In the genomic region with DNA sequence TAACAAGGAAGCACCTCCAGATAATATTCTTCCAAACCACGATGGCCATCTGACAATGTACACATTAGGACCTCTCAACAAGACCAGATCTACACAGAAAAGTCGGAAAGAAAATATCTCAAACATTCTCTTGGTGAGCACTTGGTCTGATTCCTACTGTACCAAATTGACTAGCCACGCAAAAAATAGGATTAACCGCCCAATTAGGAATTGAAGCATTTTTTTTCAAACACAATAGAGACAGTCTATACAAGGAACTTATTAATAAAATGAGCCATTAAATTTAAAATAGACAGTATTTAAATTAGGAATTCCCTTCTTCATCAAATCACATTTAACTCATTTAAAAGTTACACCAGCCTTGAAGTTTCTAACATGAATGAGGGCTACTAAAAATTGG, we compare ENCODE assay signal across 26 mouse cellular contexts.
"Had no signal": no experiment of that assay in that cellular context is flagged by ENCODE, and none has a peak within 500 bp of the region (broad histone marks: within the 10 kb centered on the region; RNA-seq: fewer than 3 reads in every experiment).

No protein-coding gene starts in this region.

- H3K27me3 ChIP-seq: heart, embryonic 13.5 days; heart, embryonic 15.5 days; hindbrain, embryonic 12.5 days; intestine, embryonic 15.5 days; limb, embryonic 13.5 days; limb, embryonic 15.5 days; liver, embryonic 12.5 days had no signal

- H3K4me1 ChIP-seq: heart, embryonic 15.5 days; intestine, embryonic 15.5 days; limb, embryonic 13.5 days; limb, embryonic 15.5 days; liver, embryonic 12.5 days had no signal

- H3K27ac ChIP-seq: heart, adult 2 months; heart, embryonic 13.5 days; heart, embryonic 15.5 days; hindbrain, embryonic 10.5 days; hindbrain, embryonic 12.5 days; hindbrain, embryonic 14.5 days; intestine, embryonic 15.5 days; layer of hippocampus, adult 2 months; limb, embryonic 13.5 days; limb, embryonic 15.5 days; liver, embryonic 12.5 days had no signal

- H3K9me3 ChIP-seq: heart, embryonic 13.5 days; heart, embryonic 15.5 days; hindbrain, embryonic 10.5 days; hindbrain, embryonic 12.5 days; intestine, embryonic 15.5 days; limb, embryonic 13.5 days; limb, embryonic 15.5 days; liver, embryonic 12.5 days had no signal

- ATAC-seq: inflammation-experienced regulatory T-cells, adult 6 months; intestine, embryonic 15.5 days; intestine, postnatal 0 days; liver, embryonic 12.5 days had no signal

- H3K4me2 ChIP-seq: heart, embryonic 11.5 days; heart, embryonic 13.5 days; heart, embryonic 15.5 days; hindbrain, embryonic 12.5 days; hindbrain, embryonic 14.5 days; intestine, embryonic 15.5 days; limb, embryonic 13.5 days; limb, embryonic 15.5 days; liver, embryonic 12.5 days had no signal

- H3K9ac ChIP-seq: heart, embryonic 13.5 days; heart, embryonic 15.5 days; hindbrain, embryonic 12.5 days; hindbrain, embryonic 14.5 days; intestine, embryonic 15.5 days; limb, embryonic 13.5 days; limb, embryonic 15.5 days; liver, embryonic 12.5 days had no signal

- H3K4me3 ChIP-seq: heart, adult 2 months; heart, embryonic 13.5 days; heart, embryonic 15.5 days; hindbrain, embryonic 10.5 days; hindbrain, embryonic 12.5 days; intestine, embryonic 15.5 days; layer of hippocampus, adult 2 months; limb, embryonic 13.5 days; limb, embryonic 15.5 days; liver, embryonic 12.5 days had no signal

- H3K36me3 ChIP-seq: heart, embryonic 13.5 days; heart, embryonic 15.5 days; hindbrain, embryonic 10.5 days; hindbrain, embryonic 12.5 days; intestine, embryonic 15.5 days; limb, embryonic 13.5 days; limb, embryonic 15.5 days; liver, embryonic 12.5 days had no signal

- DNase-seq: gastrocnemius, postnatal 14 days; gastrocnemius, postnatal 36 days; heart, adult 11 months; heart, adult 2 months; heart, postnatal 14 days; heart, postnatal 4 days; kidney, adult 18-20 months; kidney, adult 8-10 months; kidney, postnatal 10 days; kidney, postnatal 25 days; kidney, postnatal 4 days; layer of hippocampus, postnatal 36 days; left cerebral cortex, postnatal 4 days had no signal
